Mouse (Mus musculus) neural tube, embryonic 15.5 days (tissue): ENCODE measurements around the gene Il18. TPM values are rescaled to one million over a fixed set of nuclear protein-coding genes. Genes with fewer than 3 reads are reported as not detected.
A peak's percentile ranks its signal among the peaks of the same experiment; 100 is the strongest.

Source experiments
- ATAC-seq: fragments of 200-750 bp; cut with Nextera tagmentation; 2 replicates; pipeline ENCODE4 v1.8.0; 2017; ENCODE audit warnings: mild to moderate bottlenecking, moderate TSS enrichment, moderate library complexity; ENCODE audit not compliant: low FRiP score
- H3K27ac ChIP-seq: fragments of 300-500 bp; sonication (generic); replicated peaks from 2 replicates; pipeline ENCODE4 v1.5.1; 2015; ENCODE audit warnings: mild to moderate bottlenecking, inconsistent platforms
- H3K27me3 ChIP-seq: fragments of 300-500 bp; sonication (generic); replicated peaks from 2 replicates; pipeline ENCODE4 v1.6.1; 2015; ENCODE audit warnings: inconsistent platforms
- H3K36me3 ChIP-seq: fragments of 300-500 bp; sonication (generic); 2 replicates; pipeline ENCODE4 v1.6.1; 2015; ENCODE audit warnings: inconsistent platforms
- H3K4me1 ChIP-seq: fragments of 300-500 bp; sonication (generic); 2 replicates; pipeline ENCODE4 v1.6.1; 2015; ENCODE audit warnings: inconsistent platforms
- H3K4me2 ChIP-seq: fragments of 300-500 bp; sonication (generic); 2 replicates; pipeline ENCODE4 v1.6.1; 2015; ENCODE audit warnings: inconsistent platforms, mild to moderate bottlenecking, moderate library complexity
- H3K4me3 ChIP-seq: fragments of 300-500 bp; sonication (generic); replicated peaks from 2 replicates; pipeline ENCODE4 v1.5.1; 2015; ENCODE audit warnings: mild to moderate bottlenecking, inconsistent platforms
- H3K9ac ChIP-seq: fragments of 300-500 bp; sonication (generic); replicated peaks from 2 replicates; pipeline ENCODE4 v1.6.1; 2015; ENCODE audit warnings: mild to moderate bottlenecking, inconsistent platforms
- H3K9me3 ChIP-seq: fragments of 300-500 bp; sonication (generic); replicated peaks from 2 replicates; pipeline ENCODE4 v1.6.1; 2016; ENCODE audit warnings: inconsistent platforms
- WGBS: fragments of 180-500 bp; shearing (Covaris S2); methylation state at CpG from one replicate; pipeline ENCODE4 v1.1.7; 2015; ENCODE audit warnings: mixed read lengths; 5-methylcytosine and 5-hydroxymethylcytosine counted together
- polyA plus RNA-seq: library from polyadenylated mRNA; unstranded; fragments of >200 nt; fragmentation: Nextera tagmentation; extraction: Ambion mirVana; gene quantifications from 2 replicates; pipeline ENCODE4 v1.2.1, GENCODE M21; 2015

The Il18 gene
- polyA plus RNA-seq, 1 experiment from 2014 or later, result 18.2 TPM

GRCm38 (mm10) chr9:50555094-50555446 lies 443 bp downstream of the Il18 start, which contains the start of gene Bco2:
Gene Bco2, minus strand, starts transcription at chr9:50555181.
- Histone ChIP-seq H3K9ac (0 out of 2 replicates have a peak within 1 kb of the TSS, but pooled peaks have one; percentile 17), H3K9me3 (no peaks in the 10 kb centered on the region), H3K27ac (peak within 1 kb of the TSS; percentile 75), H3K4me3 (peak within 1 kb of the TSS; percentile 29), H3K4me2 (peak within 1 kb of the TSS; percentile 51), H3K36me3 (no peaks in the 10 kb centered on the region), H3K27me3 (no peaks in the 10 kb centered on the region), H3K4me1 (peaks cover 14% of the 10 kb centered on the region)
- ATAC-seq, result peak; percentile 28; the same call in 1 of the 2 replicates
- 25% methylated on average over 2 of the region's 2 CpGs for WGBS

DNA sequence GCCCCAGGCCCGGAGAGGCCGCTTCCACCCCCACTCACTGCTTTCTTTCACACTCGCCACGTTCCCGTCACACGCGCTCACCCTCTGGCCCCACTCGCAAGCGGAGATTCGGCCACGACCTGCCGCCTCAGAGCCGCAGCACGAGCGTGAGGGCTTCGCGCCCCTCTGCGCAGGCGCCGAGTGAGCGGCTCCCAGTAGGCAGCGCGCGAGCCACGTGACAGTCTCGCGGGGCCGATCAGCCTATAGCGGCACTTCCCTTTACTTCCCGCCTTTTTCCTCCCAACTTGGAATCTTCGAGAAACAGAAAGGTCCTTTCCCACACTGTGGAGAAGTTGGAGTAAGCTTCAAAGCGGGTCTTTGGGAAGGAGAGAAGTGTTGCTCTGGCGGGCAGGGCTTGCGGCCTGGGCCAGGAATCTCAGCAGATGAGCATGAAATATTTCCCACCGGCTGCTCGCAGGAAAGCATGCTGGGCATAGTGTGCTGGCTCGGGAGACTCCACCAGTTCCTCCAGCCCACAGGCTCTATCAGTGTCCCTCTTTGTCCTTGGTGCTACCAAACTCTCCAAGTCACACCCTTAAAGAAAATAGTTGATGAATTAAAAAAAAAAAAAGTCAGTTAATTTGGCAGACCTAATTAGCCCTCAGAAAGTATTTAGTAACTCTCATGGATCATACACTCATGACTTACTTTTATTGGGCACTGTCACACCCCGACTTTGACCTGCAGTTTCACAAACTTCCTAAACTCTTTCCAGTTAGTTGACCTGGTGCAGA lies 6.7 kb downstream of the Il18 start, which contains the start of gene Tex12:
Gene Tex12, minus strand, starts transcription at position 181 of the 773 bp plus-strand sequence.
- no peaks in the 10 kb centered on the region for H3K9me3 ChIP-seq
- WGBS, result 86% methylated on average over 38 of the region's 38 CpGs
- H3K4me1 ChIP-seq, result no peaks in the 10 kb centered on the region
- no peak within 1 kb of the TSS for H3K27ac ChIP-seq
- no peak for ATAC-seq
- H3K27me3 ChIP-seq, result no peaks in the 10 kb centered on the region
- H3K9ac ChIP-seq, result no peak within 1 kb of the TSS
- H3K4me3 ChIP-seq, result no peak within 1 kb of the TSS
- H3K4me2 ChIP-seq, result no peak within 1 kb of the TSS
- no peaks in the 10 kb centered on the region for H3K36me3 ChIP-seq

GRCm38 (mm10) chr9:50561918-50562360 lies 7.3 kb downstream of the Il18 start:
- Histone ChIP-seq H3K4me3 (no peak overlapping the region), H3K9ac (no peak overlapping the region), H3K4me2 (no peak overlapping the region), H3K27ac (no peak overlapping the region), H3K36me3 (no peaks in the 10 kb centered on the region), H3K9me3 (no peaks in the 10 kb centered on the region), H3K27me3 (no peaks in the 10 kb centered on the region), H3K4me1 (no peaks in the 10 kb centered on the region)
- ATAC-seq, result no peak
- WGBS, result 89% methylated on average over 2 of the region's 2 CpGs

GRCm38 (mm10) chr9:50565173-50565572 lies 10.5 kb downstream of the Il18 start:
- Histone ChIP-seq H3K4me3 (no peak overlapping the region), H3K9ac (no peak overlapping the region), H3K4me1 (no peaks in the 10 kb centered on the region), H3K36me3 (no peaks in the 10 kb centered on the region), H3K4me2 (no peak overlapping the region), H3K9me3 (no peaks in the 10 kb centered on the region), H3K27me3 (no peaks in the 10 kb centered on the region), H3K27ac (no peak overlapping the region)
- 80% methylated on average over 7 of the region's 7 CpGs for WGBS
- no peak for ATAC-seq

DNA sequence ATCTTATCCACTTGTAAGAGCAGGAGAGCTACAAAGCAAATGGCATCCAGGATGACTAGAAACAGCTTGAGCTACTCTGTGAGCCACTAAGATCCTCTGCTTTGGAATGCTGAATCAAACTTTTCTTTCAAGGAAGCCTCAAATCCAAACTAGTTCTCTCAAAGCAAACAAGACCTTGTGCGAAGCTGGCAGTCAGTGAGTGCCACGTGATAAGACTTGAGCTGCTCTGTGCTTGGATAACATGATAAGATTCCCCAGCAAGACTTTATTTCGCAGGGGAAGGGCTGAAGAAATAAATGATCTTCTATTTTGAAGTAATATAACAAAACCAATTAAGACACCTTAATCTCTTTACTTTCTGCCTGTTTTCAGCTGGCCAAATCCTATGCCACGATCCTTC lies 11.3 kb downstream of the Il18 start:
- Histone ChIP-seq H3K4me1 (no peaks in the 10 kb centered on the region), H3K9ac (no peak overlapping the region), H3K4me3 (no peak overlapping the region), H3K36me3 (no peaks in the 10 kb centered on the region), H3K27ac (no peak overlapping the region), H3K9me3 (no peaks in the 10 kb centered on the region), H3K27me3 (no peaks in the 10 kb centered on the region), H3K4me2 (no peak overlapping the region)
- no peak for ATAC-seq
- 86% methylated on average over 4 of the region's 4 CpGs for WGBS

GRCm38 (mm10) chr9:50567372-50567771 lies 12.7 kb downstream of the Il18 start:
- no peak for ATAC-seq
- Histone ChIP-seq H3K4me2 (no peak overlapping the region), H3K4me1 (no peaks in the 10 kb centered on the region), H3K27me3 (no peaks in the 10 kb centered on the region), H3K27ac (no peak overlapping the region), H3K9ac (no peak overlapping the region), H3K36me3 (no peaks in the 10 kb centered on the region), H3K4me3 (no peak overlapping the region), H3K9me3 (no peaks in the 10 kb centered on the region)
- WGBS, result 93% methylated on average over 4 of the region's 4 CpGs

- Histone ChIP-seq H3K9ac (no peak overlapping the region), H3K4me3 (no peak overlapping the region), H3K27ac (no peak overlapping the region), H3K4me2 (no peak overlapping the region), H3K9me3 (no peaks in the 10 kb centered on the region), H3K4me1 (no peaks in the 10 kb centered on the region), H3K27me3 (no peaks in the 10 kb centered on the region), H3K36me3 (no peaks in the 10 kb centered on the region)
- no peak for ATAC-seq
- 91% methylated on average over 2 of the region's 2 CpGs for WGBS
Observed at GRCm38 (mm10) chr9:50567881-50568280, 13.3 kb downstream of the Il18 start.

DNA sequence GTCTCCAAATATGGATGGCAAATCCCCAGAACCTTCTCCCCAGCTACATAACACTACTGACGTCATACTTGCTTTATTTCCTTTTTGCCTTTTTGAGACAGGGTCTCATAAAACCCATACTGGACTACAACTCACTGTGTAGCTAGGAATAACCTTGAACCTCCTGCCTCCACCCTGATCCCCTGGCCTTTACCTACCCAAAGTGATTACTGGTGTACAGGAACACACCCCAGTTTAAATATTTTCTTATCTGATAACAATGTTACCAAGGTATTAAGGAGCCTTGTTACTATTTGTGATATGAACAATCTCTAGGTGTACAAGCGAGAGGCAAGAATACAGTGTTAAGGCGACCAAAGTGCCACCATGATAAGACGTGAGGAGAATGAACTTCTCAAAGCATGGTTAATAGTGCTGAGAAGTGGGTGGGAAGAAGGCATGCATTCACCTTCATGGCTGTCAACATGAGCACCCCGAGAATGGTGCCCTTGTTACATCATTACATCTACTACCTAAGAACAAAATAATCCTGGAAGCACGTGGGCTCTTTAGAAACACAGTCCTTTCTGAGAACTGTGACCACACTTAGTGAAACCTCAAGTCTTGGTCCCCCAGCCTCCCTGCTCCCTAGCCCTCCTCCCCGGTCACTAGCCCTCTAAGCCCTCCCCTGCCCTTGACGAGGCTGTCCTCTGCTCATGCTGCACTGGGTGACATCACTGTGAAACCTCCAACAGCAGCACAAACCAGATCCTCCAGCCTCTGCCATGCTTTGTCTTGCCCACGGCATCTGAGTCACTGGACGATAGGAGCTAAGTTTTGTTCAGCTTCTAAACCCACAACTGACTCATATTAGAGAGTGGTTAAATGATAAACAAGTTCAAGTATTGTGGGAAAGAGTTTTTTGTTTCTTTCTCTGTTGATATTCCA lies 15.2 kb downstream of the Il18 start:
- no peaks in the 10 kb centered on the region for H3K27me3 ChIP-seq
- no peak overlapping the region for H3K4me2 ChIP-seq
- H3K4me1 ChIP-seq, result no peaks in the 10 kb centered on the region
- no peaks in the 10 kb centered on the region for H3K36me3 ChIP-seq
- 83% methylated on average over 10 of the region's 10 CpGs for WGBS
- H3K9ac ChIP-seq, result no peak overlapping the region
- H3K27ac ChIP-seq, result no peak overlapping the region
- no peaks in the 10 kb centered on the region for H3K9me3 ChIP-seq
- H3K4me3 ChIP-seq, result no peak overlapping the region
- ATAC-seq, result no peak

GRCm38 (mm10) chr9:50580370-50580769 lies 25.7 kb downstream of the Il18 start:
- H3K4me1 ChIP-seq, result no peaks in the 10 kb centered on the region
- no peak overlapping the region for H3K4me3 ChIP-seq
- 50% methylated on average over 4 of the region's 4 CpGs for WGBS
- H3K27ac ChIP-seq, result no peak overlapping the region
- H3K9ac ChIP-seq, result no peak overlapping the region
- H3K36me3 ChIP-seq, result no peaks in the 10 kb centered on the region
- no peaks in the 10 kb centered on the region for H3K27me3 ChIP-seq
- ATAC-seq, result no peak
- no peaks in the 10 kb centered on the region for H3K9me3 ChIP-seq
- H3K4me2 ChIP-seq, result no peak overlapping the region

DNA sequence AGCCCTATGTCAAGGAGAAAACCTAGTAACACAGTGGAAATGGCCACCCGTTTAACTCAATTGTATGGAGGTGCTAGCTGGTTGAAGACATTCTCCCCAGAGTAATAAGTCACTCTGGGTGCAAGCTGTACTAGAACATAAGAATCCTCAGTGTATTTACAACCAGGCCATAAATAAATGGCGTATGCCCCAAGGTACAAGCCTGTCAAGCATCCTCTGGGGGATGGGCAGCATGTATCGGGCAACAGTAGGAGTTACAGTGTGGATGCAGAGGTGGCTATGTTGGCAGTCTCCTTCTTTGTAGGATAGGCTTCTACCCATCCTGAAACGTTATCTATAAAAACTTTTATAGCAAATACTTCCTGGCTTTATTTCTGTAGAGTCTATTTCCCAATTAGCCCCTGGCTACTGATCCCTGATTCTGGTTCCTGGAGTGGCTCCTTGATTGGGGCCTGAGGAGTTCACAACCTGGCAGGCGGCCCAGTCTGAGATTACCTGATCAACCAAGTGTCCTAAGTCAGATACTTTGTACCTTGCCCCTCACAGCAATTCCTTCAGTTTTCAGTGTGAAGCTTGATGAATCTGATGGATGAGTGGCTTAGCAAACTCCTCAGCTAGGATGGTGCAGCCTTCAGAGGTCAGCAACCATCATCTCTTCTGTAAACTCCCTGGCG lies 30.7 kb downstream of the Il18 start:
- Histone ChIP-seq H3K27me3 (no peaks in the 10 kb centered on the region), H3K9me3 (no peaks in the 10 kb centered on the region), H3K4me2 (no peak overlapping the region), H3K36me3 (no peaks in the 10 kb centered on the region), H3K9ac (no peak overlapping the region), H3K27ac (no peak overlapping the region), H3K4me1 (no peaks in the 10 kb centered on the region), H3K4me3 (no peak overlapping the region)
- no peak for ATAC-seq
- 78% methylated on average over 6 of the region's 6 CpGs for WGBS

- H3K27ac ChIP-seq, result no peak overlapping the region
- H3K36me3 ChIP-seq, result no peaks in the 10 kb centered on the region
- no peaks in the 10 kb centered on the region for H3K4me1 ChIP-seq
- no peaks in the 10 kb centered on the region for H3K27me3 ChIP-seq
- H3K4me3 ChIP-seq, result no peak overlapping the region
- no peak overlapping the region for H3K9ac ChIP-seq
- no peak for ATAC-seq
- H3K9me3 ChIP-seq, result no peaks in the 10 kb centered on the region
- WGBS, result 79% methylated on average over 4 of the region's 4 CpGs
- H3K4me2 ChIP-seq, result no peak overlapping the region
Observed at GRCm38 (mm10) chr9:50586955-50587354, 32.3 kb downstream of the Il18 start.
